Mouse (Mus musculus) ES-CJ7 (cell line): ENCODE data around the gene Mfsd4a.
A peak's percentile ranks its signal among the peaks of the same experiment; 100 is the strongest.

Experiments
- DNase-seq: peaks from one replicate; pipeline ENCODE4 v3.0.0; 2011; ENCODE audit warnings: low read depth, low spot score

Gene Mfsd4a

DNA sequence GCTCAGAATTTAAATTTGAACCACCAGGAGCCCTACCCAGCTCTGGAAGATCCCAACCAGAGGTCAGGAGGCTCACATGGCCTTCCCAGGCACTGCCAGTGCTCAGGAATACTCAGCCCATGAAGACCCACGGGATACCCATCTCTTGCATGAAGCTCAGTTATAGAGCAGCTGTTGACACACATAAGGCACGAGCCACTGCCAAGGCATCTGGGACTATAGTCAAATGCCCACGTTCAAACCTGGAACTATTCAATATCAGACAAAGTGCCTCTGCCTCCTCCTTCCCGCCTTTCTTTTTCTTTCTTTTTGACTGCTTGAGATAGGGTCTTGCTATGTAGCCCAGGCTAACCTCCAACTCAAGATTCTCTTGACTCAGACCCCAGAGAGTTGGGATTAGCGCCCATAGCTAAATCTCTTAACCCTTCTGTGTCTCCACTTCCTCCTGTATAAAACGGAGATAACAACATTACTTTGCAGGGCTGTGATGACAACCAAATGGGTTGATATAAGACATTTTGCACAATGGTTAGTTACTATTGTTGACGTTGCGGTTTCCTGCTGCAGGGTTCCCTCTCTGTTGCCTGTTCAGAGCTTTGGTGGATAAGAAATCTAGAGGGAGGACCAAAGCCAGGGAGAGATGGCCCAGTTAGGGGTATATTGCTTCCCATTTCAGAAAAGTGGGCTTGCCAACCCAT, 2.2 kb downstream of the Mfsd4a start:
- DNase-seq: no peak

DNA sequence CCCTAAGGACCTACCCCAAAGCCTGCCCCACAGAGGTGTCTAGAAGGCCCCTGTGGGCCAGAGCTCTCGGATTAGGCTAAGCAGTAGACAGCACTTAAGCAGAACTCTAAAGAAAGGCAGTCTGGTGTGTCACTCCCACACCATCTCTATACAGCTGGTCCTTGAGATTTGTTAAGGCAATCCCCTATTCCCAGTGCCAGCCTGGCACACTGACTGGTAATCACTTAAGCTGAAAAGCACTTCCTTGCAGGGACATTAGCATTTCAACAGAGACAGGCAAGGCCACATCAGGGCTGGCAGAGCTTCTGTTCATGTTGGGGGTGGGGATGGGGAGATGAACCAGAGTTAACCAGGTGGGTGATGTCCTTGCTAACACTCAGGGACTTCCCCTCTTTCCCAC, 2.9 kb downstream of the Mfsd4a start:
- no peak for DNase-seq

DNA sequence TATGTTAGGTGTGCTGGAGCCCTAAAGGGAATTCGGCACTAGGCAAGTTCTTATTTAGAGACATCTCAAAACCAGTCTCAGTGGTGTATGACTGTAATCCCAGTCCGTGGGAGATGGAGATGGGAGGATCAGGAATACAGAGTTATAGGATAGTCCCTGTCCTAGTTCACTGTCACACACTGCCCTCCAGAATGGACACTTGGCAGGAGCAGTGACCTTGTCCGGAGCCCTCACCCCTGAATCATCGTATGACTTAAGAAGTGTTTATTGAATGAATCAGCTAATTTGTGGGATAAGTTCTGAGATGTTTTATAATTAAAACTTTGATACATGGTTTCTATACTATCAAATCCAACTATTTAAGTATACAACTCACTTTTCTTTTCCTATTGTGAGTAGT, 4.8 kb downstream of the Mfsd4a start:
- no peak for DNase-seq

DNA sequence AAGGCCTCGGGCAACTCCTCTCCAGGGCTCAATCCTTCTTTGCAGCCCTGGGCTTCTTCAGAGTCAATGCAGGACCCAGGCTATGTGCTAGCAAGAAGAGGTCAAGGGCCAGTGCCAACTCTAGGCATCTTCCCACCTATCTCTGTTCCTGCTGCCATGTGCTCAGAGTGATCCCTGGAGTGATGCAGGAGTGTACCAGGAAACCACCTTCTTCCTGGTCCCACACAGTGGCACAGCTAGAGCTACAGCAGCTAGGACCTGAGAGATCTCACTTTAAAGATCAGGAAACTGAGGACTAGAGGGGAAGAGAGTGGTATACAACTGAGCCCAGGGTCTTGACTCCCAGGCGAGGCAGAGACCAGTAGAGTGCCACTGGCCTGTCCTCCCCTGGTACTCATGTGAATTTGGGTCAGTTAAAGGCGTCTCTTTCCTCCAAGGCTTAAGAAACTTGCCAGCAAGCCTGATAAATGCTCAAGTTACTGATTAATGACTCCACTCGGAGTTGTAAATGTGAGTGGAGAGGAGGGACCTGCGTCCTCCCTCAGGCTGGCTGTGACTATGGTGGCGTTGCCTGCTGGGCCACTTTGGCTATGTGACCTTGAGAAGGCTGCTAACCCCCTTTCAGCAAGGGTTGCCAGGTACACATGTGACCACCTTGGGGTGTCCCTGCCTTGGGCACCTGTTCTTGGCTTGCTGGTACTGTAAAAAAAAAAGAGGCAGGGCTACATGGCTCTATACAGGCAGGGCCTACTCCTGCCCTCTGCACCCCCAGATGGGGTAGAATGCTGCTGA, 5.9 kb downstream of the Mfsd4a start:
- DNase-seq: no peak

DNA sequence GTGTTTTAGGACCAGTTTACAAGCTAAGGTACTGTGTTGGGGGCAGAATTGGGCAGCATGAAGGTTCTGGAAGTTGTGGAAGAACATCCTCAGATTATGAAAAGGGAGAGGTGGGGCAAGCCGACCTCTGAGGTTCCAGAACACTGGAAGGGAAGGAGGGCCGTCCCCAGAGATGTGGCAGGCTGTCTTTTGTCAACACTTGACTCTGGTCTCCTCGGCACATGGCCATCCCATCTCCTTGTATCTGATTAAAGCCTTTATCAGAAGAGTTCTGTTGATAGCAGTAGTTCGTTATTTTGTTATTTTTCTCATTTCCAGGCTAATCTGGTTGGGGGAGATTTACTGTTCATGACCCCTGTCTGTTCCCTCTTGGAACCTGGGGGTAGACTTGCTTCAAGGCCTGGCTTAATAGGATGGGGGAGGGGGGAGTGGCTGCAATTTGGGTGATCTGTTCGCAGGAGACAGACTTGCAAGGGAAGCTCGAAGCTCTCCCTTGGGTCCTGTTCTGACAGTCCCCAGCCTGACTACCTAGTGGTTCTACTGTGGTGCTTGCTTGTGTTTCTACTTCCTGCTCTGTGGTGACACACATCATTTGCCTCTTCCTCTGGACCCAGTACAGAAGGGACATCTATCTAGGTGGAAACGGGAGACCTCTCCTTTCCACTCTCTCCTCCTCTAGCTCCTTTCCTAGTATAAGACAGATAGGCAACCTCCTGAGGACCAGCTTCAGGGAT, 7.7 kb downstream of the Mfsd4a start:
- no peak for DNase-seq

DNA sequence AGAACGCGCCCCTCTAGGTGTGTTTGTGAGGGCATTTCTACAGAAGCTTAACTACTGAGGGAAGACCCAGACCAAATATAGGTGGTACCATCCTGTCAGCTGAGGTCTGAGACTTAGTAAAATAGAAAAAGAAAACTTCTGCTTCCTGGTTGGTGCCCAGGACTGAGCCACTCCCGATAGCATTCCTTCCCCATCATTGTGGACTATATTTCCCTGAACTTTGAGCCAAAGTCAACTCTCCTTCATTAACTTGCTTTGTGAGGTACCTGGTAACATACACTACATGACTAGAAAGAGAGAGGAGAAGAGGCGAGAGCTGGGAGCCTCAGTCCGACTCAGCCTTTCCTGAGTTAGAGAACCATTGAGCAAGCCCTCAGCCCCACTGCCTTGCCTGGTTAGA, 9.3 kb downstream of the Mfsd4a start:
- DNase-seq: no peak

DNA sequence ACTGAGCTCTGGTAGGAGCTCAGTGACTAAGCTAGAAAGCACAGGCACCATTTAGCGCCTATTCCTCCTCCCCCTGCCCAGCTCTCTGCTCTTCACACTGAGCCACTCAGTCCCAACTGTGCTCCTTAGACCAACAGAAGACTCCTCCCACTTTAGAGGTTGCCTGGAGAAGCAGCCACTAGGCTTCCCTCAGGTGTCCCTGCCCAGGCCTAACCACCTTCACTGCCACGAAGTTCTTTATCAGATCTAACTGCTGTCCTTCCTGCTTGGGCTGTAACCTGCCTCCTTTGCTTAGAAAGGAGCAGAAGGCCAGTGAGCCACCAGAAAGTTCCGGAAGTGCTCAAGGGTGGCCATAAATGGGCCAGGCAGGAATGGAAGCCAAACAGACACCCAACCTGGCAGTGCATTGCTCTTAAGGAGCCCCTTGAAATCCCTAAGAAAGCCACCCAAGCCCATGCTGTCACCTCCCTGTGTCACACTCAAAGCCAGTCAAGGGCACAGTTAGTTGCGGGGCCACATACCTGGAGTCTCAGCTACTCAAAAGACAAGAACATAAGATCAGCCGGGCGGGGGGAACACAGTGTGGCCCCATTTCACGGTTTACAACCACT, 12.7 kb downstream of the Mfsd4a start:
- DNase-seq: no peak

DNA sequence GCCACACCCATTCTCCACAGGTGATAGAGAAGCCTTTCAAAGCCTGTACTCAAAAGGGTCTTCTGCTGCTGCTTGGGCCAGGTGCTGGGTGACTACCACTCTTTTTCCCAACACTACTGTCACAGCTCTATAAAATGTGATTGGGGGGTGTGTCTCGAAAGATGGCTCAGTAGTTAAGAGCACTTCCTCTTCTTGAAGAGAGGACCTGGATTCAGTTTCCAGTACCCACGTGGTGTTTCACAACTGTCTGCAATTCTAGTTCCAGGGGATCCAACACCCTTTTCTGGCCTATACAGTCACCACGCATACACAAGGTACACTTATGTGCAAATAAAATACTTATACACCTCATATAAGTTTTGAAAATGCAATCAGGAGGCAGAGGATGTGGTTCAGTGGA, 13.5 kb downstream of the Mfsd4a start:
- no peak for DNase-seq

DNA sequence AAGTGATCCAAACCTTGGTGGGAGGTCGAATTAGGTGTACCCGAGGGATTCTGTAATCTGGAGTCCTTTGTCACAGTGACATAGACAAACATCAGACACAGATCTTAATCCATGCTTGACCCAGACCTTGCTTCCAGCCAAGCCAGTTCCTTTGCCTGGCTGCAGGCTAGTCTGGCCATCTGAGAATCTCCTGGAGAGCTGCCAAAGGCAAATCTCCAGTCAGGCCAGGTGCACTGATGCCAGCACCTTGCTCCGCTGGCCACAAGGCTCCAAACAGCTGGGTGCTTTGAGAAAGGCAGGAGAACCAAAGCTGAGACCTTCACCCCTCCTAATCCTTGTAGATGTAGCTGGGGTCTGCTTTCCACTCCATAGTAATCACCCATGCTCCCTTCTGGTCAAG, 16.1 kb downstream of the Mfsd4a start:
- DNase-seq: no peak

DNA sequence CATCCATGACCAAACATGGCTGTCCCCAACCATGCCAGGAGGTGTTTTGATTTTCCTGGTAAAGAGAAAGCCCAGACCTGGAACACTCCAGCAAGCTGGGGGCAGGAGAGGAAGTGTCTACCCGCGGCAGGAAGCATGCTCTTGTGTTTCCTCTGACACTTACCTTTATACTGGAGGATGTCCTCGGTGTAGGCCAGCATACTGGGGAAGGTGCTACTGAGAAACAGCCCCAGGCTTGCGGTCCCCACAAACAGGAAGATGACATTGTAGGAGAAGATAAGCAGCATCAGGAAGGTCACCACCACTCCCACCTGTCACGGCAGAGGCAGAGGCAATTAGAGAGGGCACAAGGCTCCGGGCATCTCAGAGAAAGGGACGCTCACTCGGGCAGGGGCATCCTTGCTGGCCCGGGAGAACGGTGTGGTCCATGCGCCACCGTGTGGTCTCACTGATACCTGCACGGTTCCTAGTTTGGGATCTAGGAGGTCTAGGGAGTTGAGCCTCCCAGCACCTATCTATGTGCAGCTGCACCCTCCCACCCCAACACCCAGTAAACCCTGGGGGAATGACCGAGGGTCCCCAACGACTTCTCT, 21.6 kb downstream of the Mfsd4a start:
- DNase-seq: peak; percentile 55

DNA sequence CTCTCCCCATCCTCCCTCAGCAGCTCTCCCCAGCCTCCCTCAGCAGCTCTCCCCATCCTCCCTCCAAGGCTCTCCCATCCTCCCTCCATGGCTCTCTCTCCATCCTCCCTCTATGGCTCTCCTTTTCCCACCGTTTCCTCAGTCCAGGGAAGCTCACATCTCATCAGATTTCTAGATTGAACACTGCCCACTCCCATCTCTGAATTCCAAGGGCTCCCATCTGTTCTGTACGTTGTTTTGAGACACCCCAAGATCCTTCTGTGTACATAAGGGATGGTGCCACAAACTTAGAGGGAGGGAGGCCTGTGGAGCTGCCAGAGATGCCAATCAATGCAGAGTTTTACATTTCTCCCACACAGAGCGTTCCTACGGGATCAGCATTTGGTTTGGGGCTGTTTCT, 24.1 kb downstream of the Mfsd4a start:
- DNase-seq: no peak

DNA sequence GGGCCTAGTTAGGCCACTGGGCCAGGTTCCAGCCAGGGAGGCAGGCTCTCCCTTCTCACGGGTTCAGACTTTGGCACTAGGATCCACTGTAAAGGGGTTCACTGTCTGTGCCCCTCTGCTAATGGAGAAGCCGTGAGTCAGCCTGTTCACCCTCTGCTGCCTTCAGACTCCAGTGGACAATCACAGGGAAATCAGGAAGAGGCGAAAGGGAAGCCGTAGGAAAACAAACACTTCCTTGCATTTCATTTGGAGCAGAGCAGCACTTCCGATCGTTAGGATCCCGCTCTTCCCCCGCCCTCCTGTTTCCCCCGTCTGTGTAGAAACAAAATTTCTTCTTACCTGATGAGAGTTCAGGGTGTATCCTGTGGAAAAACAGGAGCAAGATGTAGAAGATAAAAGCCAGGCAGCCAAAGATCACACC, 27.7 kb downstream of the Mfsd4a start:
- no peak for DNase-seq

DNA sequence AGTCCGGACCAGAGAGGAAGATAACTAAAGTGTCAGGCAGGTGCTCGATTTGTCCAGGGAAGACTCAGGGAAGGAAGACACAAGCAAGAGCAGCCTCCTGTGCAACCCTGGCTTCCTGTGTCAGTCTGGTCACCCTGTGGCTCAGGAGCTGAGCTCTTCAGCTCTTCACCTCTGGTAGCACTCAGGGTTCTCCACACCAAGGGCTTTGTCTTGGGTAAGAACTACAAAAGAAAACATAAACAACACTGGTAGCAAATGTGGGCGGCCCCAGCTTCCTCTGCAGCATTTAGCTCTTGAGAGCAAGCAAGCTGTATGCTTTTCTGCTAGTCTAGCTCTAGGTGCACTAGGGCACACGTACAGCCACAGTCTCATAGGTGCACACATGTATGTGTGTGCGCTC, 29.1 kb downstream of the Mfsd4a start:
- no peak for DNase-seq

DNA sequence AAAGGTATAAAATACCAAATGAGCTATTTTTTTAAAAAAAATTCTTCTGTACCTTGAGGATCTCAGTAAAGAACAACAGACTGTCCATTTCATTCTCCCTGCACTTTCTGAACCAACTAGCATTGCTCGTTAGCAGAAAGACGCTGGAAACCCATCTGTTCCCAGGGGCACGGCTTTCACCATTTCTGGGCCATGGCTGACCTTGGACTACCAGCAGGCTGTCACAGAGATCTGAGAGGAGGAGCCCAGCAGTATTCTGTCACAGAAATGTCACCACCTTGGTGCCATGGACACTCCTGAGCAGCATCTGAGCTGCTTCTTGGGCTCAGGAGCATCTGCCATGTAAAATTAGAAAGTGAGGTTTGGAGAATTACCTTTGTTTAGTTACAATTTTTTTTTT, 30.1 kb downstream of the Mfsd4a start:
- no peak for DNase-seq

DNA sequence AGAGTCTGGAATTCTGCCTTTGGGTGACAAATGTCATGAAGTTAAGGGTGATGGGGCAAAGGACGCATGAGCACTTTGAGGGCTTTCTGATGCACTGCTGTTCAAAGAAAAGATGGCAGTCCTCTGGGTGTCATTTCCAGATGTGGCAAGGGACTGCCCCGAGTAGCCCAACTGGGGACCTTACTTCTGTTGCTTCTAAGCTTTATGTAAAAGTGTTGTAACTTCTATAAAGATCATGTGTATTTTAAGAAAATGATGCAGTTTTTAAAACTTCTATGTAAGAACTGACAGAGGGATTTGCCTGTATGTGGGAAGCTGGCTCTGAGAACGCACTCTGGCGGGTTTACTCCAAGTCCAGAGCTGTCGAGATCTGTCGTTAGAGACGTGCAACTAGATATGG, 35.7 kb downstream of the Mfsd4a start:
- DNase-seq: no peak

DNA sequence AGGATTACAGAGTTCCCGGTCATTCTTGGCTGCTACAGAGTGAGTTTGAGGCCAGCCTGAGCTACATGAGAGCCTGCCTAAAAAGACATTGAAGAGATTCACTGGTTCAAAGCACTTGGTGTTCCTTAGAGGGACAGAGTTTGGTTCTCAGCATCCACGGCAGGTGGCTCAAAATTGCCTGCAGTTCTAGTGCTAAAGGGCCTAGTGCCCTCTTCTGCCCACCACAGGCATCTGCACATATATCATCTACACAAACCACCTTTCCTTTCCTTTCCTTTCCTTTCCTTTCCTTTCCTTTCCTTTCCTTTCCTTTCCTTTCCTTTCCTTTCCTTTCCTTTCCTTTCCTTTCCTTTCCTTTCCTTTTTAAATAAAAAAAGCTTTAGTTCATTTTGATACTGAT, 37.3 kb downstream of the Mfsd4a start:
- DNase-seq: no peak

DNA sequence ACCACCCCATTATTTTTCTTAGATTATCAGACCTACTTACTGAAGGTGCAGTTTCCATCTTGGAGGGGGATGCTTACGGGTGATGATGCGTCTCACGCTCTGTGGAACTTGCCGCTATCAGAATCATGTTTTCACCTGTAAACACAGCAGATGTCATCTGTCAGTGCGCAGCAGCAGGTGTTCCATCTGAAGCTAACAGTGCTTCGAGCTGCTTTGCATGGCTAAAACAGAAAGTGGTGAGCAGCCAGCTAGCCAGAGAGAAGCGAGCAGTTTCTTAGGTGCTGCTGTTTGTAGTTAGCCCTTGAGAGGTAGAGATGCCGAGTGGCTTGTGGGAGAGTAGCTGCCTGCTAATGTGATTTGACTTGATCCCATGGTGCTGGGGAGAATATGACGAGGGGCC, 39.4 kb downstream of the Mfsd4a start:
- no peak for DNase-seq

DNA sequence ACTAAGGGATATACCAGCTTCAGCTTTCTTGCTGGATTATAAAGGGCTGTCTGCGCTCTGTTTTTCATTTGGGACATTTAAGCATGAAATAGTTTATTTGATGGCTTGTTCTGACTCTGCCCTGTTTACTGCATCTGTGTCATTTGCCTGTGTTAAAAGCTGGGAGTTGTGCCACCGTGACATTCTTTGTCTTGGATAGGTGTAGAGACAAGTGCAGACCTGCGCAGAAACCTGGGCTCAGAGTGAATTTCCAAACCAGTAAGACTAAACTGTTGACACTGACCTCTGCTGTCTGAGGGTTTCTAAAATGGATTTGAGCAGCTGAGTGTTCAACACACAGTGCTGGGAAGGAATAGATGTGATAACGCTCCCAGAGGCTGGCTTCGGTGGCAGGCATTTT, 39.9 kb downstream of the Mfsd4a start:
- no peak for DNase-seq

DNA sequence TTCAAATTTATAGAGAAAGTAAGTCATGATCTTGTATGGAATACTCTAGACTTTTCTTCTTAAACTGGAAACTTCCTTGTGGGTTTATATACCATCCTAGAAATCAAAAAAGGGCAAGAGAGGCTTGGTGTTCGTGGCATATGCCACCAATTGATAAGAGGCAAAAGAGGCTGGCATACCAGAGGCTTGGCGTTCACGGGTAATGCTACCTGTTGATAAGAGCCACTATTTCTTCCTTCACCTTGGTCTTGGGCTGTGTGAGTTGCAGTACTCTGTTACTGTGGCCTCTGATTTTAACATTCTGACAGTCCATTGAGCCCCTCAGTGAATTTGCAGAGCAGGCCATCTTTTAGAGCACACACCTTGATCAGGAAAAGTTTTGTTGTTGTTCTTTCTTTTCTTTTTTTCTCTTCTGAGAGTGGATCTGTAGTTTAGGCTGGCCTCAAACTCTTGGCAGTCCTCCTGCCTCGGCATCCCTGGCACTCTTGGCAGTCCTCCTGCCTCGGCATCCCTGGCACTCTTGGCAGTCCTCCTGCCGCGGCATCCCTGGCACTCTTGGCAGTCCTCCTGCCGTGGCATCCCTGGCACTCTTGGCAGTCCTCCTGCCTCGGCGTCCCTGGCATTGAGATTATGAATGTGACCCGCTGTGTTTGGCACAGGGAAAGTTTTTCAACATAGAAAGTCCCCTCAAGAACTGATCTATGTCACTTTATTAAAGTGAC, 40.8 kb downstream of the Mfsd4a start:
- DNase-seq: no peak

DNA sequence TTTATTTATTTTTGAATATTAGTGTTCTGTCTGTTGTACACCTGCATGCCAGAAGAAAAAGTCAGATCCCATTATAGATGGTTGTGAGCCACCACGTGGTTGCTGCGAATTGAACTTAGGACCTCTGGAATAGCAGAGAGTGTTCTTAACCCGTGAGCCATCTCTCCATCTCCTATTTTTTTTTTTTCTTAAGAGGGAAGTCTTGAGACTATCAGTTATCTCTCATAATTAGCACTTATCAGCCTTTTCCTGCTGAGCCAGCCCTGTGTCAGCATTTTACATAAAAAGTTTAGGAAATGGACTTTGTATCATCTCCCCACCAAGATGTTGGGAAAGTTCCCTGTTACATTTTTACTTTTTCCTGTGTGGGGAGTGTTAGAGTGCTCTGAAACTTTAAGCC, 45.8 kb downstream of the Mfsd4a start:
- DNase-seq: no peak

DNA sequence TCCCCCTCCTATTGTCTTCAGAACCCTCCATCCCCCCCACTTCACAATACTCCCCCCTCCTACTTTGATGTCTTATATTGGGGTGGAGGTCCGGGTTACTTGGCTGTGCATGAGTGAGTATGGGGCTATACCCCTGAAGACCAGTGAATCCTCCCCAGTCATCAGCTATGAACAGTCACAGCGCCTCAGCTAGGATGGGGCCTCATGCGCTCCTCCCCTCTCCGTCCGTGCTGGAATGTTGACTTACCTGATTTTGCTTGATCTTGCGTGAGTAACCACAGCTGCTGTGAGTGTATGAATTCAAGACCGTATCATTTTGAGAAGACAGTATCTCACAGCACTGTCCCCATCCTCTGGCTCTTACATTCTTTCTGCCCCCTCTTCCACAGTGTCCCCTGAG, 48.0 kb downstream of the Mfsd4a start:
- no peak for DNase-seq
